Mouse (Mus musculus): ENCODE results near the gene Sat1. TPM values are rescaled to one million over a fixed set of nuclear protein-coding genes. Genes with fewer than 3 reads are reported as not detected.

Sat1 gene
- 107 and 112 TPM in 2 replicates for polyA plus RNA-seq (2014; fragmentation: Nextera tagmentation; extraction: Ambion mirVana)

DNA sequence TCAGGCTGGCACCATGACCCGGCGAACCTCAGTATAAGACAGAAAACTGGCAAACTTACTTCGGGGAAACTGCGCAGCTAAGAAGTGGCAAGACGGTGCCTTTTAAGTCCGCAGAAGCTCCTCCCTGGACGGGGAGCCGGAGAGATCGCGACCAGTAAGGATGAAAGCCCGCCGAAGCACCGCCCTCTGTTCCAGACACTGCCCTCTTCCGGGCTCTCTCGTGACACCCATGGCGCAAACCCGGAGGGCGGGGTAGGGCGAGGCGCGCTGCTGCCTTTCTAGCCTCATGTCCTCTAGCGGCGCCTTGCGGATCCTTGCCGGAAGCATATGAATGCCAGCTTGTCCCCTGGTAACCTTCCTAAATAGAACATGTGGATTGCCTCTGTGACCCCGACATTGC lies at the start of gene Sat1:
TSS of gene Sat1 (minus strand) at position 179 of the 400 bp plus-strand sequence.
- H3K9me3 ChIP-seq (replicated peaks; ENCODE audit: control insufficient read depth, low read length): no peaks in the 10 kb centered on the region
- peak within 1 kb of the TSS; percentile 43 for H3K4me3 ChIP-seq (ENCODE audit: low read depth, low read length)
- DNase-seq (ENCODE audit: low spot score) (peak; percentile 88), ATAC-seq (replicated peaks; ENCODE audit: insufficient number of reproducible peaks, low FRiP score, low TSS enrichment, low read depth) (peak; percentile 99)
- H3K27ac ChIP-seq (replicated peaks; ENCODE audit: low read depth, low read length): no peak within 1 kb of the TSS
- WGBS: 9% methylated on average over 25 of the region's 26 CpGs
- peak within 1 kb of the TSS; percentile 46 for H3K9ac ChIP-seq (replicated peaks; ENCODE audit: low read length)
- H3K4me1 ChIP-seq (ENCODE audit: control insufficient read depth, insufficient read depth, low read length): no peaks in the 10 kb centered on the region
- H3K27me3 ChIP-seq (ENCODE audit: control insufficient read depth, insufficient read depth, low read length): no peaks in the 10 kb centered on the region
- H3K4me2 ChIP-seq (ENCODE audit: low read depth, low read length): peak within 1 kb of the TSS; percentile 47
- H3K36me3 ChIP-seq (replicated peaks; ENCODE audit: control insufficient read depth, insufficient read depth, low read depth, low read length): no peaks in the 10 kb centered on the region

DNA sequence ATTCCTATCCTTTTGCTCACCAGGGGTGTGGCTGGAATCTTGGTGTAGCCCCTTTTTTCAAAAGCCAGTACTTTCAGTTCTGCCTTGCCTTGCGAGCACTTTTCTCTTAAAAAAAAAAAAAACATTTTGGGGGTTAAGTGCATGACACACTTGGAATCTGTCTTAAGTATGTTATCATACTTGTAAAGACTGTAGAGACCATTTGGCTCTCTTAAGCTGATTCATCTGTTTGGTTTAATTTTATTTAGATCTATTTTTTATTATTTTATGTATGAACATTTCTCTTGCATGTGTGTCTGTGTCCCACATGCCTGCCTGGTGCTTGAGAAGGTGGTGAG lies 46.6 kb upstream of the Sat1 start:
- peak overlapping the region; percentile 43 for H3K4me3 ChIP-seq (ENCODE audit: low read depth, low read length)
- WGBS: 58% methylated on average over 1 of the region's 1 CpGs
- H3K4me2 ChIP-seq (ENCODE audit: low read depth, low read length): peak overlapping the region; percentile 52
- H3K9me3 ChIP-seq (replicated peaks; ENCODE audit: control insufficient read depth, low read length): no peaks in the 10 kb centered on the region
- H3K9ac ChIP-seq (replicated peaks; ENCODE audit: low read length): no peak overlapping the region
- no peak overlapping the region for H3K27ac ChIP-seq (replicated peaks; ENCODE audit: low read depth, low read length)
- H3K4me1 ChIP-seq (ENCODE audit: control insufficient read depth, insufficient read depth, low read length): no peaks in the 10 kb centered on the region
- ATAC-seq (replicated peaks; ENCODE audit: insufficient number of reproducible peaks, low FRiP score, low TSS enrichment, low read depth) (no peak), DNase-seq (ENCODE audit: low spot score) (no peak)
- H3K36me3 ChIP-seq (replicated peaks; ENCODE audit: control insufficient read depth, insufficient read depth, low read depth, low read length): no peaks in the 10 kb centered on the region
- no peaks in the 10 kb centered on the region for H3K27me3 ChIP-seq (ENCODE audit: control insufficient read depth, insufficient read depth, low read length)

DNA sequence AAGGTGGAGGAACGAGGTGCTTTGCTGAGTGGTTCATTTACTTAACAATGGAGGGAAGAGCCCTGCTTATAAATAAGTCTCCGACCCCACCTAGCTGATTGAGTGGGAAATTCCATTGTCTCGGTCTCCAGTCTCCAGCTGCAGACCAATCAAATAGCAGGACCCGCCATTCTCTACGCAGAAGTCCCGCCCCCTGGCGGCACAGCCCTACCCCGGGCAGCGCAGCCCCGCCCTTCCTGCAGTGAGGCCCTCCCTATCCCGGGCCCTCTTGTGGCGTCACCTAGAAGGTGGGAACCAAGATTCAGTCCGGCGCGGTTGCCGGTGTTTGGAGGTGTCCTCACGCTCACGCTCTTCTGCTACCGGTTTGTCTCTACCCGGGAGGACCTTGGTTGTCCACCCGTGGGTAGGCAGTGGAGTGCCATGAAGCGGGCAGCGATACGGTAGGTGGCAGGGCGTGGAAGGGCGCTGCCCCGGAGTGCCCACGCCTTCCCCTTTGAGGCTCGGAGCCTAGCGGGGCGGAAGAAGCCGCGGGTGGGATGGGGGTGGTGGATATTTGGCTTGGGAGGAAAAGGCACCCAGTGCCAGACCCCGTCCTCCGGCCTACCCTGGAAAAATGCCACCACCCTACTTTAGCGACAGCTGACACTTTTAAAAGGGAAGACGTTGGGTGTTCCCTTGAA lies 46.1 kb upstream of the Sat1 start, which contains the start of gene Acot9:
TSS of gene Acot9 (plus strand) at position 209 of the 680 bp plus-strand sequence.
- Histone ChIP-seq H3K4me3 (ENCODE audit: low read depth, low read length) (peak within 1 kb of the TSS; percentile 43), H3K4me2 (ENCODE audit: low read depth, low read length) (peak within 1 kb of the TSS; percentile 52), H3K9me3 (replicated peaks; ENCODE audit: control insufficient read depth, low read length) (no peaks in the 10 kb centered on the region), H3K27ac (replicated peaks; ENCODE audit: low read depth, low read length) (no peak within 1 kb of the TSS), H3K36me3 (replicated peaks; ENCODE audit: control insufficient read depth, insufficient read depth, low read depth, low read length) (no peaks in the 10 kb centered on the region), H3K27me3 (ENCODE audit: control insufficient read depth, insufficient read depth, low read length) (no peaks in the 10 kb centered on the region), H3K9ac (replicated peaks; ENCODE audit: low read length) (peak within 1 kb of the TSS; percentile 59), H3K4me1 (ENCODE audit: control insufficient read depth, insufficient read depth, low read length) (no peaks in the 10 kb centered on the region)
- DNase-seq (ENCODE audit: low spot score) (peak; percentile 82), ATAC-seq (replicated peaks; ENCODE audit: insufficient number of reproducible peaks, low FRiP score, low TSS enrichment, low read depth) (peak; percentile 99)
- WGBS: 15% methylated on average over 29 of the region's 37 CpGs

DNA sequence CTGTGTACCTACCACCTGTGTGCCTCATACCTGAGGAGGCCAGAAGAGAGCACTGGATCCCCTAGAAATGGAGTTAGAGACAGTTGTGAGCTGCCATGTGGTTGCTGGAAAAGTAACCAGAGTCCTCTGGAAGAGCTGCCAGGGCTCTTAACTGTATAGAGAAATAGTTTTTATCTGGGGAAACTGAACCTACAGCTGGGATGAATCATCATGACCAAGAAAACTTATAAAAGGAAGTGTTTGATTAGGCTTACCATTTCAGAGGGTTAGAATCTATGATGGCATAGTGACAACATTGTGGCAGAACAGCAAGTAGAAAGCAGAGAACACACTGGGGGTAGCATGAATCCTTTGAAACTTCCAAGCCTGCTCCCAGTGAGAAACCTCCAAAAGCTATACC lies 40.6 kb upstream of the Sat1 start:
- no peaks in the 10 kb centered on the region for H3K27me3 ChIP-seq (ENCODE audit: control insufficient read depth, insufficient read depth, low read length)
- no peak overlapping the region for H3K27ac ChIP-seq (replicated peaks; ENCODE audit: low read depth, low read length)
- no peaks in the 10 kb centered on the region for H3K4me1 ChIP-seq (ENCODE audit: control insufficient read depth, insufficient read depth, low read length)
- DNase-seq (ENCODE audit: low spot score) (no peak), ATAC-seq (replicated peaks; ENCODE audit: insufficient number of reproducible peaks, low FRiP score, low TSS enrichment, low read depth) (no peak)
- no peaks in the 10 kb centered on the region for H3K36me3 ChIP-seq (replicated peaks; ENCODE audit: control insufficient read depth, insufficient read depth, low read depth, low read length)
- H3K4me2 ChIP-seq (ENCODE audit: low read depth, low read length): no peak overlapping the region
- no peaks in the 10 kb centered on the region for H3K9me3 ChIP-seq (replicated peaks; ENCODE audit: control insufficient read depth, low read length)
- no peak overlapping the region for H3K9ac ChIP-seq (replicated peaks; ENCODE audit: low read length)
- no peak overlapping the region for H3K4me3 ChIP-seq (ENCODE audit: low read depth, low read length)

DNA sequence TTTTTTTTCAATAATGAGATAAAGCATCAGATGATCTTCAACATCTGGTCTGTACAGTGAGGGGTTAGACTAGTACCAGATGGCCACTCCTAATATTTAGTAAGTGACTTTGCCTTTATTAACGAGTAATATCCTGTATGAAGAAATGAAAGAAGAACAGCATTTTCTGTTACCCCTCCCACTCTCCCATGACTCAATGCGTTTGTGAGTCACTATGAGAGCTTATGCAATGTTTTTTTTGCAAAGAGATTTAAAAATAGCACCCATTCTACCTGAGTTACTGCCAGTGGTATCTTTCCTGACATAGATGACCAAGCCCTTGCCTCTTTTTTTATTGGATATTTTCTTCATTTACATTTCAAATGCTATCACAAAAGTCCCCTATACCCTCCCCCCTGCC lies 2.0 kb upstream of the Sat1 start:
- no peak for ATAC-seq (replicated peaks; ENCODE audit: insufficient number of reproducible peaks, low FRiP score, low TSS enrichment, low read depth)
- no peaks in the 10 kb centered on the region for H3K4me1 ChIP-seq (ENCODE audit: control insufficient read depth, insufficient read depth, low read length)
- no peak overlapping the region for H3K4me3 ChIP-seq (ENCODE audit: low read depth, low read length)
- no peak overlapping the region for H3K27ac ChIP-seq (replicated peaks; ENCODE audit: low read depth, low read length)
- H3K9ac ChIP-seq (replicated peaks; ENCODE audit: low read length): no peak overlapping the region
- H3K9me3 ChIP-seq (replicated peaks; ENCODE audit: control insufficient read depth, low read length): no peaks in the 10 kb centered on the region
- DNase-seq (ENCODE audit: low spot score): no peak
- no peaks in the 10 kb centered on the region for H3K36me3 ChIP-seq (replicated peaks; ENCODE audit: control insufficient read depth, insufficient read depth, low read depth, low read length)
- H3K4me2 ChIP-seq (ENCODE audit: low read depth, low read length): no peak overlapping the region
- H3K27me3 ChIP-seq (ENCODE audit: control insufficient read depth, insufficient read depth, low read length): no peaks in the 10 kb centered on the region
- WGBS: 71% methylated on average over 2 of the region's 2 CpGs

DNA sequence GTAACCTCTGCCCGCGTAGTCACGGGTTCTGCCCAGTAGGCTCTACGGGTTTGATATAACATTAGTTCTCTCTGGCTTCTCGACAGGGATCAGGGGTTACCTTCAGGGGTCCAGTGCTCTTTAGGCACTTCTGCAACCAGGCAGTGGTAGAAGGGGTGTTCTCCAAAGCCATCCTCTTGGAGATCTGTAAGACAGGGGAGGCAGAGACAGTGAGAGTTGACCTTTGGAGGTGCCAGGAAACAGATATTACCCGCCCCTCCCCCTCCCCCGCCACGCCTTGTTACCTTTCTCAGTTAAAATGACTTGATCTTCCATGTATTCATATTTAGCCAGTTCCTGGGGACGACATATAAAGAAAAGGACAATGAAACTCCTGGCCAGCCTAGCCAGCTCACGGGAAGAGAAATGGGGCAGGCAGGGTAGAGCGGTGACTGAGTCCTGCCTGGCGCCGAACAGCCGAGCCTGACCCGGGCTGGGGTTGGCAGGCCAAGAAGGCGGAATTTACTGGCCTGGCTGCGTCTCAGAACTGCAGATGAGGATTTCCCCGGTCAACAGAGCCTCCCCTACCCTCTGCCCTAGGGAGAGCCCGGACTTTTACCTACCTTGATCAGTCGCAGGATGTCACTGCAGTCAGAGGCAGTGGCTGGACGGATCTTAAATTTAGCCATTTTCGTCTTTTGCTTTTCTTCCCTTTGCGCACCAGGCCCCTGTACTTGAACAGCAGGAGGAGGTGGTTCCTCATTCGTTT lies 574 bp downstream of the Sat1 start:
- Histone ChIP-seq H3K36me3 (replicated peaks; ENCODE audit: control insufficient read depth, insufficient read depth, low read depth, low read length) (no peaks in the 10 kb centered on the region), H3K27me3 (ENCODE audit: control insufficient read depth, insufficient read depth, low read length) (no peaks in the 10 kb centered on the region), H3K4me3 (ENCODE audit: low read depth, low read length) (peak overlapping the region; percentile 43), H3K9me3 (replicated peaks; ENCODE audit: control insufficient read depth, low read length) (no peaks in the 10 kb centered on the region), H3K9ac (replicated peaks; ENCODE audit: low read length) (peak overlapping the region; percentile 46), H3K27ac (replicated peaks; ENCODE audit: low read depth, low read length) (no peak overlapping the region), H3K4me1 (ENCODE audit: control insufficient read depth, insufficient read depth, low read length) (no peaks in the 10 kb centered on the region), H3K4me2 (ENCODE audit: low read depth, low read length) (peak overlapping the region; percentile 47)
- DNase-seq (ENCODE audit: low spot score): no peak
- WGBS: 26% methylated on average over 22 of the region's 24 CpGs
- ATAC-seq (replicated peaks; ENCODE audit: insufficient number of reproducible peaks, low FRiP score, low TSS enrichment, low read depth): peak; percentile 77

DNA sequence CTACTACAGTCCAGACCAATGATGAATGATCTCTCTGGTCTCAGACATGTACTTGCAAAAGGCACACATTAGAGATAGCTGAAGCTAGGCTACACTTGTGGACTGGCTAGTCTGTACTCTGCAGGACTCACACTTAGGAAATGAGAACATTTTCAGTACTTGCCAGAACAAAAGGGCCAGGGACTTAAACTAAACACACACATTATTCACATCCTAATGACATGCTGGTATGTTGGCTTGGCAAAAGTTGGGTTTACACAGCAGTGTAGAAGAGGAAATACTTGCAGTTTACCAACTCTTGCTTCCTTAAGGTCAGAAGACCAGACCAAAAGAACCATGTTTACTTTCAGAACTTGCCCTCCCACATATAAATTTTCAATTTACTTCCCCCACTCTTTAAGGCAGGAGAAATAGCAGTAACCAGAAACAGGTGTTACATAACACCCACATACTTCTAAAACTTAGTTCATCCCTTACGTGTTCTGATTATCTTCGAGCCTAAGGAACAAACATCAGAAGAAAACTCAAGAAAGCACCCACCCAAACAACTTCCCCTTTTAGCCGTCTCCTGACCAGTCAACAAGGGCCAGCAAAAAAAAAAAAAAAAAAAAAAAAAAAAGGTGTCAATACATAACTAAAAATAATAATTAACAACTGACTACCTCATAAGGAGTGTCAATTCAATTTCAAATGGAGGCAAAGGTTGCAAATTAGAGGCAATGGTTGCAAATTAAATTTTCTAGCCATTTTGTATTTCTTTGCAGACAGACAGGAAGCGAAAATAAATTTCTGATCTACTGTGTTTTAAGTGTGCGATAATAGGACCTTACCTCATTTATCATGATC lies 1.7 kb downstream of the Sat1 start:
- H3K9ac ChIP-seq (replicated peaks; ENCODE audit: low read length): no peak overlapping the region
- H3K4me2 ChIP-seq (ENCODE audit: low read depth, low read length): no peak overlapping the region
- H3K9me3 ChIP-seq (replicated peaks; ENCODE audit: control insufficient read depth, low read length): no peaks in the 10 kb centered on the region
- no peak overlapping the region for H3K27ac ChIP-seq (replicated peaks; ENCODE audit: low read depth, low read length)
- H3K4me3 ChIP-seq (ENCODE audit: low read depth, low read length): no peak overlapping the region
- ATAC-seq (replicated peaks; ENCODE audit: insufficient number of reproducible peaks, low FRiP score, low TSS enrichment, low read depth) (no peak), DNase-seq (ENCODE audit: low spot score) (no peak)
- no peaks in the 10 kb centered on the region for H3K27me3 ChIP-seq (ENCODE audit: control insufficient read depth, insufficient read depth, low read length)
- no peaks in the 10 kb centered on the region for H3K4me1 ChIP-seq (ENCODE audit: control insufficient read depth, insufficient read depth, low read length)
- H3K36me3 ChIP-seq (replicated peaks; ENCODE audit: control insufficient read depth, insufficient read depth, low read depth, low read length): no peaks in the 10 kb centered on the region
- WGBS: 87% methylated on average over 5 of the region's 5 CpGs

Measured in embryonic facial prominence, embryonic 11.5 days (tissue).